Mouse (Mus musculus): Measurements from ENCODE around the gene Mlh3.

The Mlh3 gene

DNA sequence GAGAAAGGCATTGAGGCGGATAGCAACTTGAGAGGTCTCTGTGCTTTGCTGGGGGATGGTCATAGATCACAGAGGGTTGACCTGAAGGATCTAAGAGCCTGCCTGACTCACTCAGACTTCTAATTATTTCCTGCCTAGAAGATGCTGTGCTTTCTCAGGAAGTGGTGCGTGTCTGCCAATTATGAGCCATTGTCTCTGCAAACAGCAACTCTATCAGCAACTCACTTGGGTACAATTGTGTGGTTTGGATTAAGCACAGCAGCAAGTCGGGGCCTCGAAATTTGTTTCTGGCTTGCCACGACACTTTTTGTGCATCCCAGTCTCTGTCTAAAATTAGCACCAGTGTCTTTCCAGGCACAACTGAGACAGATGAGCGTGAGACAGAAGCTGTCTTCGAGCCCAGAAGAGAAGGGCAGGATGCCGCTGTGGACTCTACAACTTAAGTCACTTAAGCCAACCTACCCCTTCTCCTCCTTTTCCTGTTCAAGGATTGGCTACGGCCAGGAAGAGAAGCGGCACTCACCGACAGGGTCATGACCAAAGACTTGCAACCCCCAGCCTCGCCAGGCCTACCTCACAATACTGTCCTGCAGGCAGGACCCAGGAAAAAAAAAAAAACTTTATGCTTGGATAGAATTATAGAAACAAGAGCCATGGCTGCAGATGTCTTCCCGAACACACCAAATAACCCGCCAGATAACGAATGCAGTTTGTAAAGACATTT, 42.4 kb downstream of the Mlh3 start:
- peak; percentile 68 for DNase-seq (ENCODE audit: low spot score)

DNA sequence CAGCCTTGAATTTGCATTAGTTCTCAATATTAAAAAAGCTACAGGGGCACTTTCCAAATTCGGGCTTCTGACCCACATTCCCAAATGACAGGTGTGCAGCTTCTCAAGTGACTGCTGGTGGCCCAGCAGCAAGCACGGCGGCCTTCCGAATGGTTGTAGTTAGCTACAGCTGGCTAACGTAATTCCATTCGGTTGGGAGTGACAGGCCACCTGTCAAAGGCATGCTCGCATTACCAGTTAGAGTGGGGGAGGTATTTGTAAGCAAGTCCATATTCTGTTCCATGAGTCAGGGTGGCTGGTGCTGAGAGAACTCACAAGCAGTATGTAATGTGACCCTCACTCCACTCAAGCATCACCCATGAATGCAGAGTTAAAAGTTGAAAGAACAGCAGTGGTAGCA, 43.2 kb downstream of the Mlh3 start:
- peak; percentile 32 for DNase-seq (ENCODE audit: low spot score)

DNA sequence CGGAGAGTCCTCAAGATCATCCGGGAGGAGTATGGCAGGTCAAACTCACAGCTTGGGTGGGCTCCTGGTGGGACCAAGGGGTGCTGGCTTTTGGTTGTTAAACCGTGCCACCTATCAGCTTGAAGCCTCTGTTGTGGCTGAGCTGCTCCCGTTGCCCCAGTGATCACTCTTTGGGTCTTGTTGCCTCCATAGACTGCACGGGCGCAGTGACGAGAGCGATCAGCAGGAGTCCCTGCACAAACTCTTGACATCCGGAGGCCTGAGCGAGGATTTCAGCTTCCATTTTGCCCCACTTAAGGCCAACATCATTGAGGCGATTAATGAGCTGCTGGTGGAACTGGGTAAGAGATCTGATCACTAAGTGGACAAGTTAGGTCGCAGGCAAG, 50.5 kb downstream of the Mlh3 start:
- peak; percentile 71 for DNase-seq (ENCODE audit: low spot score)

DNA sequence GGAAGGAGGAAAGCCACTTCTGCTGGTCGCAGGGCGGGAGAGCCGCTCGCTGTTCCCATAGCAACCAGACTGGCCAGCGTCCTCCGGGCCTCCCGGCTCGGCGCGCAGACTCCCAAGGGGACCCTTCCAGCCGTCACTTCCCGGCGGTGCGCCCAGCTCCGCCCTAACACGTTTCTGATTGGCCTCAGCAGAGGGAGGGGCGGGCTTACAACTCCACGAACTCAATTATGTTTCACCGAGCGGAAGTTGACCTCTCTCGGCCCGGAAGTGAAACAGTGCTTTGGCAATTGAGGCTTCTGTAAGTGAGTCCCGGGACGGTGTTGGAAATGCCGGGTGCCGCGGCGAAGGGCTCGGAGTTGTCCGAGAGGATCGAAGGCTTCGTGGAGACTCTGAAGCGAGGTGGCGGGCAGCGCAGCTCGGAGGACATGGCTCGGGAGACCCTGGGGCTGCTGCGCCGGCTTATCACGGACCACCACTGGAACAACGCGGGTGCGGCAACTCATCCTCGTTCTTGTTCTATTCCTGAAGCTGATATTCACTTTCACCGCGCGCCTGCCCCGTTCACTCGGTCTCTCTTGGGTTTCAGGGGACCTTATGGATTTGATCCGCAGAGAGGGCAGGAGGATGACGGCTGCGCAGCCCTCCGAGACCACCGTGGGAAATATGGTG, 51.0 kb downstream of the Mlh3 start, which contains the start of gene Eif2b2:
Eif2b2 (plus strand) TSS at position 246 of the 669 bp plus-strand sequence.
- peak; percentile 99 for DNase-seq (ENCODE audit: low spot score)

DNA sequence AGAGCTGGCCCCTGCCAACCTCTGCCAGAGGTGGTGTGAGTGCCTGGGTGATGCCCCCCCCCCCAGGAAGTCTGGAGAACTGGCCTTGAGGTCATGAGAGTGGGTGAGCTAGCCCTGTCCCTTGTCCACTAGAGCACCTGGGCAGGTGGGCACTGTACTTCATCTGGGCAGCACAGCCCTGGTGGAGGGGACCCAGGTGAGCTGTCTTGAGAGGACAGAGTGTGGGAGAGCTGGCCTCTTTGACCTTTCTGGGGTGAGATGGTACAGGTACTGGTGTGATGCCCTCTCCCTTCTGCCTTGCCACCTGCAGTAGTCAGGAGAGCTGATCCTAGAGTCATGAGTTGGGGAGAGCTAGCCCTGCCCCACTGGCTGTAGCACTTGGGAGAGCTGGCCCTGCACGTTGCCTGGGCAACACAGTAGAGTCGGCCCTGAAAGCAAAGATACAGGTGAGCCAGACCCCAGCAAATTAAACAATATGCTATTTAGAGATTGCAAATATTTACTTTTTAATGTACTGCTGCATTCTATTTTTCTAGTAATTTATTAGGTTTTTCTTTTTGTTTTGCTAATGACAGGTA, 52.6 kb downstream of the Mlh3 start:
- DNase-seq (ENCODE audit: low spot score): no peak

DNA sequence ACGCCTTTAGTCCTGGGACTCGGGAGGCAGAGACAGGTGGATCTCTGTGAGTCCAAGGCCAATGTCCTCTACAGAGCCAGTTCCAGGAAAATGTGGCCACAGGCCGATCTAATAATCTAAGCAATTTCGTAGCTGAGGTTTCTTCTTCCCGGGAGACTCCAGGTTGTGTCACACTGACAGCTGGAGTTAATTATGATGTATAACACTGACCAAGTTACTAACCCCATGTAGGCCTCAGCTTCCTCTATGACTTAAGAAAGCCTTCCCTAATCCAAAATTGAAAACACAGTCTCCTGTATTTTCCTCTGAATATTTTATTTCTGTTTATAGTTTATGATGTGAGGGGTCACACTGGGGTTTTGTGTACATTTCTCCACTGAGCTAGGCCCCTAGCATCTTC, 55.4 kb downstream of the Mlh3 start:
- no peak for DNase-seq (ENCODE audit: low spot score)

DNA sequence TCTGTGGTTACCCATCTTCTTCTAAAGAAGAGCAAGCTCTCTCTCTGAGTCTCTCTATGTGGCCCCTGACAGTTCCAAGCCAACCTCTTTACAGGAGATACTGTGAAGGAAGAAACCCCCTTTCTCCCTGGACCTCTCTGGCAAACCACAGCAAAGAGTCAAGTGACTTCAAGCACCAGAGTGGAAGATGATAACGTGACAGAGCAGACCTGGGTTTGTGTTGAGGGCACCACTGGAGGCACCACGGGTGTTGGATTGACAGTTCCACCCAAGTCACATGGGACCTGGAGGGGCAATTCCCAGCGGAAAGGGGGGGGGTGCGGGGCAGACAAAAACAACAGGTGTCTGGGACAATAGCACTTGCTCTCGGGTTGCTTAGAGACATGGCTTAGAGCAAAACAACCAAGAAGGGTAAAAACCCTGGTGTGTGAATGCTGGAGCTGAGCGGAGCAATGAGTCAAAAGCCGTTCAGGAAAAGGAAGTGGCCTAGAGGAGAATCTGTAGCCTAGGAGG, 61.7 kb downstream of the Mlh3 start:
- DNase-seq (ENCODE audit: low spot score): no peak

DNA sequence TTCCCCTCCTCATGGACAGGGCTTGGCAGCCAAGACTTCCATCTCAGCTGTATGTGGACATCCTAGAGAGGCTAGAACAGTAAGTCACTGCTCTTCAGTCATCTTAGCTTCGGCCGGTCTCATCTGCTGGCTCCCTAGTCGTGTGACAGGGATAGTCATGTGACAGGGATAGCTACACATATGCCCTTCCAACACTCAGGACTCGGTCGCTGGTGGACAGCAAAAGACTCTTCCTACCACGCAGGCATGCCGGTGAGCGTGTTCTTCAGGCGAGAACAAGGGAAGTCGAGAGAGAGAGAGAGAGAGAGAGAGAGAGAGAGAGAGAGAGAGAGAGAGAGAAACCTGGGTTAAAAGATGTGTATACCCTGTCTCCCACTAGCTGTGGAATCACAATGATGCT, 65.0 kb downstream of the Mlh3 start:
- DNase-seq (ENCODE audit: low spot score): no peak

DNA sequence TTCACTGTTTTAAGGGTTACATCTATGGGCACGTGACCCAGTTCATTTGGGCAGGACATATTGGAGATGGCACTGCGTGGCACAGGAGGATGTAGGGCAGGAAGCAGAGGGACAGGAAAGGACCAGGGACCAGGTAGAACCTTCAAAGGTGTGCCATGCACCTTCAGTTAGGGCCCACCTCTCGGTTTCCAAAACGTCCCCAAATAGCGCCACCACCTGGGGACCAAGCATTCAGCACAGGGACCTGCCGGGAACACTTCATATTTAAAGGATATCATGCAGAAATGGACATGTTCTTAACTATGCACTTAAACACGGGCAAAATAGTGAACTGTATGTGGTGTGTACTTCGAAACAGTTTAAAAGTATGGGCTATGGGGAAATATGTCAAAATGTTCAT, 66.3 kb downstream of the Mlh3 start:
- DNase-seq (ENCODE audit: low spot score): no peak

DNA sequence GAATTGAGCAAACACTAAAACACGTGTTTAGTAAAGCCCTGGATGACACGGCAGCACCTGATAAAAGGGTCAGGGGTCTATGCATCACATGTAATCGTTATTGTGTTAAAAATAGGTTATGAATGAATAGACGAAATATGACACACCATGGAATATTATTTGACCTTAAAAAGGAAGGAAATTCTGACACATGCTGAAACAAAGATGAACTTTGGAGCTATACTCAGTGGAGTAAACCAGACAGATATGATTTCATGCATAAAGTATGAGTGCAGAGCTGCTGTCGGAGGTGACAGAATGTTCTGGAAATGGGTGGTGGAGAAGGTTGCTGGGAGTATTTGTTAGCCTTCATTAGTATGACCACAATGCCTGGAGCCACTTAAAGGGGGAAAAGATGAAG, 66.7 kb downstream of the Mlh3 start:
- DNase-seq (ENCODE audit: low spot score): no peak

DNA sequence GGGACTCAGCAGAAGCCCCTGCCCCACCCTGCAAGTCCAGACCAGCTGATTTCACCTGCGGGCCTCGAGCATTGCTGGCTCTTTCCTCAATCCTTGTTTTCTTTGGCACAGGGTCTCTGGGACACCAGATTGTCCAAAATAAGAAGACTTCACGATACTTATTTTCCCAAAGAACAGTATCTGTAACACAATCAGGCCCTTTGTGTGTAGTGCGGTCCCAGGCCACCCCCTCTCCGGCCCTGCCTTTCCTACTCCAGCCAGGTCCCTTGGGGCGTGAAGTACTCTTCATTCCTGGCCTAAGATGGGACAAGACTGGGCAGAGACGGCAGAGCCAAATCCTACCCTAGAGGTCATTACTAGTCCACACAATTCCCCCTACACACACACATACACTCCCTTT, 68.2 kb downstream of the Mlh3 start:
- DNase-seq (ENCODE audit: low spot score): no peak

DNA sequence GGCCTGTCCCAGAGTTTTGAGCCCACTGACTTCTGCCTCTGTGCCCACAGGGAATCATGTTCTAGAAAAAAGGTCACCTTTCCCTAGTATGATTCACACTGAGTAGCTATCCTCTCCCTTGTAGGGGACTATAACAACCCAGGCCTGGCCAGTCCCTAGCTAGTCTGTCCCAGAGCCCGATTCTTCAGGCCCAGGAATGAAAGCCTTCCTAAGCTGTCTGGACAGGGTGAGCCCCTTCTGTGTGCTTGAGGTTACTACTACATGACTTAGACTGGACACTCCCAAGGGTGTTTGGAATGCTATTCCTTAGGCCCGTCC, 68.6 kb downstream of the Mlh3 start:
- DNase-seq (ENCODE audit: low spot score): peak; percentile 45

DNA sequence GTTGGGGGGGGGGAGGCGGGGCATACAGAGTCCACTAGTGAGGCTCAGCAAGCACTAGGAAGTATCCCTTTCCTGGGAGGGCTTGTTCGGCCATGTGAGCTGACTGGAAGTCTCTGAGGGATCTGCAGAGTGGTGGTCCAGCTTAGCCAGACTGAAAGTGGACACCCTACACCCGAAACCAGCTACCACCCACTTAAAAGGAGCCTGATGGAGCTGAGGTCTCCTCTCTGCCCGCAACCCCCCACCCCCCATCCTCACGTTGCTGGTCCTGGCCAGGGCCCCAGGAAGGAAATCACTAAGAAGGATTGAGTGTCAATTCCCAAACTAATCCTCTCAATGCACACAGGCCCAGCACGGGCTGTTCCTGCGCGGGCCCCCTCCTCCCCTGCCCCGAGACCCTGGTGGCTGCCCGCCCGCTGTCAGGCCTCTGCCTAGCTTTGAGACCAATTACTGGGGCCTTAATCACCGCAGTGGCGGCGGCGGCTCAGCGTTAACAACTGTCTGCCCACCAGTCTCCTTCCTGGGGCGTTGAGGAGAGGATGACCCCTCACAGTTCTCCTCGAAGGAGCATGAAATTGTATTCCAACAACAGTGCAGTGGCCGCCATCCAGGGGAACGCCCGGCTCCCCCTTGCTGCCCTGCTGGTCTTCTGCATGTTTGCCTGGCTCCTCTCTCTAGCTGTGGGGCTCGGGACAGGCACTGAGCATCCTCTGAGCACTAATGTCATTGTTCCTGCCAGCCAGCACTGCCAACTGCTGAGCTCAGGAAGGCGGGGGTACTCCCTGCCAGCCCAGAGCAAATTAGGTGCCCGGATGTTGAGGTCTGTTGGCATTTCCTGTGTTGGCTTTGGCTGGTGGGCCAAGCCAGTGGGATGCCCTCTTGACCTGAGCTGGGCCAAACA, 69.2 kb downstream of the Mlh3 start:
- peak; percentile 77 for DNase-seq (ENCODE audit: low spot score)

DNA sequence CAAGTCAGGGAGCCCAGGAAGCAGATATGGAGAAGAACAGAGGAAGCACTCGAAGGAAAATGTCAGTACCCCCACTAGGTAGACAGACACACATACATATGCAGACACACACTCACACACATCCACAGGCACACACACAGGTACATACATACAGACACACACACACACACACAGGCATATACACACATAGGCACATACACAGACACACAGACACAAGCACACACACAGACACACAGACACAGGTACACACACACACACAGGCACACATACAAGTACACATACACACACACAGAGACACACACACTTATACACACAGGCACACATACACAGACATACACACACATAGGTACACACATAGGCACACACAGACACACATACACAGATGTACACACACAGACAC, 70.4 kb downstream of the Mlh3 start:
- DNase-seq (ENCODE audit: low spot score): no peak

DNA sequence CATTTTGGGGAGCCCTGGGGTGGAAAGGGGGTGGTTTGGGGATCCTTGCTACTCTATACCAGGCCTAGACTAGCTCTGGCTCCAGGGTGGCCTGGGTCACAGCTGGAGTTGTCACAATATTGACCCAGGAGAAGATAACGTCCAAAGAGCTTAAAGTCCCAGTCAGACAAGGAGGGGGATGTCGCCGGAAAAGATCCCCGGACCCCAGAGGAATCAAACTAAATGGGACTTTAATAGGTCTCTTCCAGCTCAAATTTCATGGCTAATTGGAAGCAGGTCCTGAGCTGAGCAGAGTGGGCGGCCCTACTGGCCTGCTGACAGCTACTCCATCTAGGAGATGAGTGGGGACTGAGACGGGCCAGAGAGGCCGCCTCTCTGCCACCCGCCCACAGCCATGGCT, 72.5 kb downstream of the Mlh3 start:
- DNase-seq (ENCODE audit: low spot score): no peak

DNA sequence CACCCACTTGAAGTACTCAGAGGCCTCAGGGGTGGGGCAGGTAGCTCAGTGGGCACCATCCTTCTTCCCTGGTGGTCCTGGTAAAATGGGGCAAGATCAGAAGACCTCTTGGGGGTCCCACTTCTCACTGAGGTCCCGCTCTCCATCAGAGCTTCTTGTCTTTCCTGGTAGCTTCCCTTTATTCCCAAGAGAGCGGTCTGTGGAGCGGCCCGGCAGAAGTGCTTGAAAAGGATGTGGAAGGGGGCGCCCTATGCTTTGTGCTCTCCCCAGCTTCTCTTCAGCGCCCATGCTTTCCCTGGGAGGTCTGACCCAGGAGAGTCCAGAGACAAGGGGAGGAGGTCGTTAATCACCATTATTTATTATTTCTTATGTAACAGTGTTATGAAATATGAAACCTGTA, 73.0 kb downstream of the Mlh3 start:
- no peak for DNase-seq (ENCODE audit: low spot score)

DNA sequence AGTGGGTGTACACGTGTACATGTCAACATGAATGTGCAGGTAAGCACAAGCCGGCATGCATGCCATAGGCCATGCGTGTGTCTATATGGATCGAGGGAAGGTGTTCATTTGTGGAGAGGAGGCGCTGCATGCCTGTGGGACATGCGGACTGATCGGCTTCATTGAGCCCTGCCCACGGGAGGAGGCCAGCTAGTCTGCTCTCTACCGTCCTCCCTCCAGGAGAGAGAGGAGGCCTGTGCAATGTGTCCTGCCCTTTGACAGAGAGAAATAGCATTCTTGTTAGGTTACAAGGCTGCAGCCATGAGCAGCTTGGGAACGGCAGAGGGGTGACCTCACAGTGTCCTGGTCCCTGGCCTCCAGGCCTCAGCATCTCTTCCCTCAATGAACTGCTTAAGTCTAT, 74.2 kb downstream of the Mlh3 start:
- peak; percentile 29 for DNase-seq (ENCODE audit: low spot score)

DNA sequence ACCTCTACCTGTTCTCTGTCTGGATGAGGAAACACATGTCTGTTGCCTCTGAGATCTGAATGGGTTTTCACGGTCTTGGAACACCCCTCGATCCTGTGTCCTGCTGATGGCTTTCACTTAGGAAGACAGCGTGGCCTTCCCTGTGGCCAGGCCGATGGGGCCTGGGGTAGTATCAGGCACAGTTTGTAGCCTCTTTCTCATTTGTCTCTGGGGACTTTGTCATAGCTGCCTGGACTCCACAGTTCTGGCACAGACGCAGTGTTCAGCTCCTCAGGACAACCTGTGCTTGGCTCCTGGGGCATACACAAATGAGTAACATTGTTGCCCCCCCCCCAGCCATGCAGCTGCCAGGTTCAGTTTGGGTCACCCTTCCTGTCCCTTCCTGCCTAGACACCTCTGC, 75.3 kb downstream of the Mlh3 start:
- DNase-seq (ENCODE audit: low spot score): peak; percentile 51

DNA sequence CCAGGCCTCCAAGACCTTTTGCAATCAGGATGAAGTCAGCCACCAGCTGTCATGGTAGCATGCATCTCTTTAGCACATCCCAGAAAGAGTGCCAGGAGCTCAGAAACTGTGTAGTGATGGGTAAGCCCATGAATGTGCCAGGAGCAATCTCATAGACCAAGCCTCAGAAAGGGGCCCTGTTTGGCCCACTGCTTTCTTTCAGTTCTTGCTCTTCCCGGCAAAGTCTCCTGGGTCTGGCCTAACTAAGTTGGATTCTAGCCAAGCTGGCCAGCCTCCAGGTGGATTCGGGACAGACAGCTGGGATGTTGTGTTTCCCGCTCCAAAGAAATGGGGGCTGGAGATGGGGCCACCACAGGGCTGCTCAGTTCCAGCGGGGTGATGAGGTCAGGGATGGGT, 75.8 kb downstream of the Mlh3 start:
- peak; percentile 81 for DNase-seq (ENCODE audit: low spot score)

DNA sequence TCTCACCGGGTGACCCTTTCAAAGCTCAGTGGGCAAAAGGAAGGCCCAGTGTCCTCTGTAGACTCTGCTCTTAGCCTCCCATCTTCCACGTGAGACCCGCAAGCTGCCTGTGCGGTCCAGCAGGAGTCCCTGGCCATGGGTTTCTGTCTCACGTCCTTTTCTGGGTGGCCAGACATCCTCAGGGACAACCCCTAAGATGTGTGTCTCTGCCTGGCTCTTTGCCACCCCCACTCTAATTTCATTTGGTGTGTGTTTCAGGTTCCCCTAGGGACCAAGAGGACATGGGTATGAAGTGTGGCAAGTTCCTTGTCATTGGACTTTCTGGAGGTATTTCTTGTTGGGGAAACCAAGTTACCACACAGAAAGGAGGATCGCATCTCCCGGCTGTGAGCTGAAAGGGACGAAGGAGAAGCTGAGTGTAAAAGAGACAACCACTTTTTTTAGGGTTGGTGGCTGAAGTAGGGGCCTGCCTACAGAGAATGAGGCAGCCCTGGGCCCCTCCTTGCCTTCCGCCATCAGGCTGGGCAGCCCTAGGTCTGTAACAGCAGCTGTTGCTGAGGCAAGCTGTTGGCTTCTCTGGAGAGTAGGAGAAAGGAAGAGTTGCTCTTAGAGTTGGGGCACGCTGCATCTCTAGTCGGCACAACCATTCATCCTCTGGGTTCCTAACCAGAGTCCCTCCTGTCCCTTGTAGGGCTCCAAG, 76.3 kb downstream of the Mlh3 start:
- no peak for DNase-seq (ENCODE audit: low spot score)

DNA sequence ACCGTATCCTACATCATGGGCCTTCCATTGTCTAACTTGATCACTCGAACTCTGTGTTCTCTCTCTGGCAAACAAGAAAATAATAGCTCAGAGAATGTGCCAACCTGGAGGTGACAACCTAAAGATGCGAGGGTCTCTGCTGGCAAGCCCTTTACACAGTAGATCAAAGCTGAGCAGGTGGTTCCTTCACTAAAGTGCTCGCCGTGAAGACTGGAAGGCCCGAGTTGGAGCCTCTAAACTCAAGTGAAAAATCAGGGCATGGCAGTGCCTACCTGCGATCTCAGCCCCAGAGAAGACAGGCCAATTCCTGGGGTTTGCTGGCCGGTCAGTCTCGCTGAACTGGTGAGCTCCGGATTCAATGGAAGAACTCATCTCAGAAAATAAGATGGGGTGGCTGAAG, 77.3 kb downstream of the Mlh3 start:
- no peak for DNase-seq (ENCODE audit: low spot score)

Measured in MN1 (cell line).